Mouse (Mus musculus) left cerebral cortex, postnatal 14 days (tissue): ENCODE results near the gene Metap1. TPM values are rescaled to one million over a fixed set of nuclear protein-coding genes. Genes with fewer than 3 reads are reported as not detected.

Experiments used
- DNase-seq, 2 experiments: peaks; one replicate each; pipeline ENCODE4 v3.0.0; 2021 to 2022; ENCODE audit warnings: low spot score in 2 of 2, mixed read lengths in 1 of 2
- intact Hi-C: fragments of 180-260 bp; cut with DNase I; formaldehyde crosslinking; loops from one replicate; pipeline ENCODE4 v1.15.1; 2025
- long read RNA-seq, 2 experiments: library from polyadenylated mRNA; stranded (forward); transcript quantifications; one replicate each; pipeline ENCODE4 v2.0.0; 2021
- total RNA-seq, 2 experiments: library from RNA; stranded (reverse); gene quantifications; 2 replicates each; pipeline ENCODE4 v1.2.3; 2021

Metap1 gene
- total RNA-seq, result 10 to 100 TPM; 40.7 to 41.9 TPM
- long read RNA-seq, experiment 1, transcript Metap1-201 (11 exons, 2,686 nt), result major isoform, 56 of 76 reads
- long read RNA-seq, experiment 1, partial matches to known transcripts, result 4 of 76 reads
- long read RNA-seq, experiment 1, other reads (novel, unspliced or antisense), result 16 of 76 reads
- long read RNA-seq, experiment 2, transcript Metap1-201 (11 exons, 2,686 nt), result major isoform, 38 of 52 reads
- long read RNA-seq, experiment 2, partial matches to known transcripts, result 2 of 52 reads
- long read RNA-seq, experiment 2, other reads (novel, unspliced or antisense), result 12 of 52 reads

DNA sequence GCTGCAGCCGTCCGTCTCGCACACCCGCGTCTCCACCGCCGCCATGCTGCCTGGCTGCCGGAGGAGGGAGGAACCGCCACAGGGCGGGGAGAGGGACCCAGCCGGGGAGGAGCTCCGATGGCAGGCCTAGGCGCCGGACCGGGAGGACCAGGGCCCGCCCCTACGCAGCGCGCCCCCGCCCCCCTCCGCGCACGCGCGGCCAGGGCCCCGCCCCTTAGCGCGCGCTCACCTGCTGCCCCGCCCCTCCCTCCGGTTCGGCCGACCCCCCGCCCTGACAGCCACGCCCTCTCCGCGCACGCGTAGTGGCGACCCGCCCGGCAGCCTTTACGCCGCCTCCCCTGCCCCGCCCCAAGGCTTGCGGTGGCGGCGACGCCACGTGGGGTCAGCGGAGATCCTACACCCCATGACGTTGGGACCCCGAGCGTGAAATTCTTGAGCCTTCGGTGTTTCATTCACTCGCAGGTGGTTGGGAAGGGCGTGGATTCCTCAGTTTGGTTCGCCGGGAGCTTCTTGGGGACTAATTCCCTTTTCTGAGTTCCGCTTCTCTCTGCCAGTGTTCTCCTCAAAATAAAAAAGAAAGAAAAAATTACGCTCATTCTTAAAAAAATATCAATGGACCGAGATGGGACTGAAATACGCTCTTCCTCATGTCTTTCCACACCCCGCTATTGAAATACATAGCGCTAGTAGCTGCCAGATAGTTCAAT is at the start of gene Metap1:
Gene Metap1 (minus strand): TSS at position 189 of the 707 bp plus-strand sequence.
- intact Hi-C loops, result loop anchor here (10.0 kb wide), 1 partner anchor 585 kb away; the partner anchor contains the start of gene Rap1gds1

GRCm38 (mm10) chr3:138536031-138536430 is 46.7 kb upstream of the Metap1 start:
- intact Hi-C loops, result no loop called here

More for the DNA sequence above, at the start of gene Metap1:
- peak; percentile 92 to 94 for DNase-seq

GRCm38 (mm10) chr3:138532764-138533163 is 43.4 kb upstream of the Metap1 start:
- intact Hi-C loops, result no loop called here
- DNase-seq, result no peak

More at GRCm38 (mm10) chr3:138536031-138536430, 46.7 kb upstream of the Metap1 start:
- DNase-seq, result no peak

- intact Hi-C loops, result no loop called here
- no peak for DNase-seq
These were observed 42.3 kb upstream of the Metap1 start for GRCm38 (mm10) chr3:138531479-138532181.

GRCm38 (mm10) chr3:138530578-138531478 is 41.5 kb upstream of the Metap1 start:
- intact Hi-C loops, result no loop called here

GRCm38 (mm10) chr3:138528265-138528664 is 39.0 kb upstream of the Metap1 start:
- intact Hi-C loops, result loop anchor here (10.0 kb wide), 1 partner anchor 377 kb away; no protein-coding TSS in a partner anchor
- DNase-seq, result no peak

More at GRCm38 (mm10) chr3:138530578-138531478, 41.5 kb upstream of the Metap1 start:
- DNase-seq, result no peak

DNA sequence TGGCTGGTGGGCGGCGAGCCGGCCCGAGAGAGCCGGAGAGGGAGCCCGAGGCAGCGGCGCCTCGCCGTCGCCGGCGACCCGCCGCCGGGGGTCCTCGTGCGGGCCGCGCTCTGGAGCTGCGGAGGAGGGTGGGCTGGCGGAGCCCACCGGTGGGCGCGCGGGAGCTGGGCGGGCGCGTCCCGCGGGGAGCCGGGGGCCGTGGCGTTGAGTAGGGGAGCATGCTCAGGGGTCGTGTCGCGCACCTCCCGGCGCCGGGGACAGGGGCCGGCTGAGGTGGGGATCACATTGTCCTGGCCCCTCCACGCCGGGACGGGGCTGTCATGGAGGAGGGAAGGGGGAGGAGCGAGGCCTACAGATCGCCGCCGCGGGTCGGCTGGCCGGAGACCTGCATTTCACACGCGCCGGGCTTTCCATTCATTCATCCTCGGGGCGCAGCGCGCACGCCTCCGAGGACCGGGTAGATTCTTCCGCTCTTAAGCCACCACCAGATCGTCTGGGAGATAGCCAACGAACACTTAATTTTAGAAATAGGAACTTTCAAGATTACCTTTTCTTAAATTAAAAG is 38.4 kb upstream of the Metap1 start:
- peak; percentile 48 to 58 for DNase-seq
- intact Hi-C loops, result loop anchor here (10.0 kb wide), 1 partner anchor 377 kb away; no protein-coding TSS in a partner anchor

DNA sequence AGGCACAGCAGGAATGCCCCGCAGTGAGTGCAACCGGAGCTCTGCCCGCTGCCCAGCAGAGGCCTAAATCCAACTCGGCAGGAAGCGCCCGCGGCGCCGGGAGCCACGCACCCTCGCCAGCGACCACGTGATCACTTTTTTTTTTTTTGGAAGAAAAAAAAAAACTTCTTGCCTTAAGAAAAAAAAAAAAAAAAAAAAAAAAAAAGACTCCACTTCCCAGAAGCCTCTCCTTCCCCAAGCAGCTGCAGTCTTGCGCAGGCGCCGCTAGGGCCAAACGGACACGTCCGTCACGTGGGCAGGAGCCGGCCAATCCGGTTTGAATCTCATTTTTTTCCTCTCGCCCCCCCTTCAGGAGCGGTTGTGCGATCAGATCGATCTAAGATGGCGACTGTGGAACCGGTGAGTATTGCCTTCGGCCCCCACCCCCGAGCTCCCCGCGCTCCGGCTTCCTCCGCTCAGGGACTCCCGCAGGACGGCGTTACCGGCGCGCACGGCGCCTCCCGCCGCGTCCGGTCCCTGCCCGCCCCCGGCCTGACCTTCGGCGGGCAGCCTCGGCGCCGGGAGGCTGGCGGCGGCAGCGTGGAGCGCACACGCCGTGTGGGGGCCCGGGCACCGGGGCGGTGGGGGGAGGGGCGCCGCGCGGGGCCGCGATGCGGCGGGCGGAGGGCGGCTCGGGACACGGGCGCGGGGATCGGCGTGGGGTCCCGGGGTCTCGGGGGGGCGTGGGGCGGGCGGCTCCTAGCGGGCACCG is 37.8 kb upstream of the Metap1 start:
- DNase-seq, result peak; percentile 98 to 99
- intact Hi-C loops, result loop anchor here (10.0 kb wide), 1 partner anchor 378 kb away; no protein-coding TSS in a partner anchor

GRCm38 (mm10) chr3:138526073-138526915 is 37.0 kb upstream of the Metap1 start, which contains the start of gene Eif4e:
Gene Eif4e (plus strand): TSS chr3:138526179.
- intact Hi-C loops, result loop anchor here (10.0 kb wide), 1 partner anchor 379 kb away; no protein-coding TSS in a partner anchor
- peak; percentile 14 to 19 for DNase-seq

- no peak for DNase-seq
- intact Hi-C loops, result loop anchor here (10.0 kb wide), 1 partner anchor 379 kb away; no protein-coding TSS in a partner anchor
These were observed 36.2 kb upstream of the Metap1 start for GRCm38 (mm10) chr3:138525494-138525893.

DNA sequence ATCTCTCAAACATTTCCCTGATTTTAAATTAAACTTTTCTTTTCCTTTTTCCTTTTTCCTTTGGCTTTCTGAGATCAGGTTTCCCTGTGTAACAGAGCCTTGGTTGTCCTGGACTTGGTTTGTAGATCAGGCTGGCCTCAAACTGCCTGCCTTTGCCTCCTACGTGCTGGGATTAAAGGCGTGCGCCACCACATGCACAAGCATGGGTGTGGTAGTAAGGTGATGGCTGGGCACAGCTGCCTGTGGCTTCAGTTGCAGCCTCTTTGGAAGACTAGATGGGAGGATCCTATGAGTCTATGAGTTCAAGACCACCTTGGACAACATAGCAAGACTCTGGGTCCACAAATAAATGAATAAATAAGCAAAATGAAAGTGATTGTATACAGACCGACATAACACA is 34.6 kb upstream of the Metap1 start:
- intact Hi-C loops, result loop anchor here (10.0 kb wide), 1 partner anchor 381 kb away; no protein-coding TSS in a partner anchor
- DNase-seq, result no peak

GRCm38 (mm10) chr3:138519218-138519617 is 29.9 kb upstream of the Metap1 start:
- DNase-seq, result no peak
- intact Hi-C loops, result no loop called here

DNA sequence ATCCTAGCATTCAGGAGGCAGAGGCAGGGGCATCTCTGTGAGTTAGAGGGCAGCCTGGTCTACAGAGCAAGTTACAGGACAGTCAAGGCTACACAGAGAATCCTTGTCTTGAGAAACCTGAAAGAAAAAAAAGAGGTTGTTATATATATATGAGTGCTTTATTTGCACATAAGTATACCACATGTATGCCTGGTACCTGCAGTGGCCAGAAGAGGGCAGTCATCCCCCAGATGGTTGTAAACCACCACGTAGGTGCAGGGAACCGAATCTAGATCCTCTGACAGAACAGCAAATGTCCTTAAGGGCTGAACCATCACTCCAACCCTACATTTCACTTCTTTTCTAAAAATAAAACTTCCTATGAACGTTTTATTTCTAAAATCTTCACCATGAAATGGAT is 28.6 kb upstream of the Metap1 start:
- intact Hi-C loops, result no loop called here
- no peak for DNase-seq

DNA sequence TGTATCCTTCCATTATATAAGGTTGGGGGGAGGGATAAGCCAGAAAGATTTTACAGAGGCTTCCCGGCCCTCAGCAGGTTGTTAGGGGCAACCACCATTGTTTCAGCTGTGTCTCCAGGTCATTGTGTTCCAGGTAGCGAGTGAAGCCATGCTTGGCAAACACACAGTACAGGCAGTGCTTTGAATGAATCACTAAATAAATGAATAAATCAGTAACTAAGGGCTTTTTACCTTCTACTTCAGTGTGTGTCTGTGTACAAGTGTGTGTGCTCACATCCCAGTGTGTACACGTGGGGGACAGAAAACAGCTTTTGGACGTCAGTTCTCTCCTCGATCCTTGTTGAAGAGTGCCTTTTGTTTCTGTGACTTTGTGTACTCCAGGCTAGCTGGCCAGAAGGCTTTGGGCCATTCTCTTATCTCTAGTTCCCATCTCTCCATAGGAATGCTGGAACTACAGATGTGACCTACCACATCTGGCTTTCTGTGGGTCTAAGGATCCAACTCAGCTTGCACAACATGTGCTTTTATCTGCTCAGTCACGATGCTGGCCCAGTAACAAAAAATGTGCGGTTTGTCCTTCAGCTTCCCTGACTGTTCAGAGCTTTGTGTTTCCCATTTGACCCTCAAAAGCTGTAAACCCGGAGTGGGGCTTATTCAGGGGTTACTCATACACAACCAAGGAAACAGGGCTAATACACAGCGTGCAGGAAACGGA is 26.5 kb upstream of the Metap1 start:
- DNase-seq, result no peak
- intact Hi-C loops, result no loop called here

GRCm38 (mm10) chr3:138514749-138515148 is 25.4 kb upstream of the Metap1 start:
- intact Hi-C loops, result no loop called here
- DNase-seq, result no peak

- intact Hi-C loops, result no loop called here
- DNase-seq, result no peak
These were observed 23.9 kb upstream of the Metap1 start for GRCm38 (mm10) chr3:138513243-138513642.
